Mouse (Mus musculus) v-Abl transformed pro-B cells (cell line): Measurements from ENCODE around the gene Edn3.

ENCODE experiments used
- in situ Hi-C, 2 experiments: fragments of 400-800 bp; cut with MboI; formaldehyde crosslinking; loops; one replicate each; pipeline ENCODE4 v1.15.1; 2025; ENCODE audit not compliant: unreplicated experiment in 2 of 2

Edn3 gene

DNA sequence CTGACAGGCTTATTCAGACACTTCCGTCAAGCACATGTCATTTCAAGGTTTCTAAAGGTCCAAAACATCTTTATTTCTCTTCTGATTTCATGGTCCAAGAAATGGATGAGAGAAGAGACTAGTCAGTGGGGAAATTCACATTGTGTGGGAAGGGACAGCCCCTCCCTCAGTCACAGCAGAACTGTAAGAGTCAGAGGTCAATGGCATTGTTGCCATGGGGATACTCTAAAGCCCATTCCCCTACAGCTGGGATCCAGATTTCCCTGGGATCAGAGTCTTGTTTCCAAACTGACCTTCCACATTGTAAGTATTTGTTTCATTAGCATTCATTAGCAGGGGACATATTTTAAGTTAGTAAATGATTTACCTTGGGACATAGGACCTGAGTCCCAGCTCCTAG lies 32.8 kb downstream of the Edn3 start:
- in situ Hi-C loops: no loop called here

DNA sequence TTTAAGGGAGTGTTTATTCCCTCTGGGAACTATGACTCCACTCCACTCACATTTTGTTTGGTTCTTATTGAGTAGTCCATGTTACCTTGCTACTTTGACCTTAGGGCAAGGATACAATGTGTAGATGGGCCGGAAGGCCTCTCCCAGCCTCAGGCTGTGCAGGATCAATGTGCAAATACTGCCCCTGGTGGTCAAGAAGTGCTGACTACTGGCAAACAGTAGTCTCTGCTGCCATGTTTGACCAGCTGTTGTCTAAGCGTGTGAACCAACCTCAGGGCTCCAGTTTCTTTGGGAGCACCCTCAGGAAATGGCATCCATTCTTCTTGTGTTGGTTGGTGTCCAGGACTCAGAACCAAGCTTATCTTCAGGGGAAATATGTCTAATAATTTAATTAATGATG lies 36.6 kb downstream of the Edn3 start:
- in situ Hi-C loops: no loop called here

DNA sequence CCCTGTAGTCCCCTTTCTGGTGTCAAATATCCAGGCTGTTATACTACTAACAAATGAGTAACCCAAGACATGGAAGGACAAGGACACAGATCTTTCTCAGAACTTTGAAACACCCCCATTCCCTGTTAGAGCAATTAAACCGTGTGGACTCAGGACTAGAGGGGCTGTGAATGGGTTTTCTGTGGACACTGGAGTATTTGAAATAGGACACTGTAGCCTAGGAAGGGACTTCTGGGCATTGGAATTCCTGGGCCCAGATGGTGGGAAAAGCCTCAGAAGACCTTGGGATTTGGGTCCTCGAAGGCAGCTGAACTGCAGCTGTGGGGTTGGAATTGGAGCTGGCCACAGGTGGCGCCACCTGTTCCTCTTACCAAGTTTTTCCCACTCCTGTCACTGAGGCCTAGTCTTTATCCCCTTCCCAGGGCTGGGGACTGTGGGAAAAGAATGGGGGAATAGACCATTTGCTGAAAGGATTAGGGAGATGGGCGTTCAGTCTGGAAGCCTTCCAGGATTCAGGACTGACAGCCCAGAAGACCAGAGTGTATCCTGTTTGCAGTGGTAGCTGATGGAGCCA lies 37.2 kb downstream of the Edn3 start:
- in situ Hi-C loops: no loop called here

DNA sequence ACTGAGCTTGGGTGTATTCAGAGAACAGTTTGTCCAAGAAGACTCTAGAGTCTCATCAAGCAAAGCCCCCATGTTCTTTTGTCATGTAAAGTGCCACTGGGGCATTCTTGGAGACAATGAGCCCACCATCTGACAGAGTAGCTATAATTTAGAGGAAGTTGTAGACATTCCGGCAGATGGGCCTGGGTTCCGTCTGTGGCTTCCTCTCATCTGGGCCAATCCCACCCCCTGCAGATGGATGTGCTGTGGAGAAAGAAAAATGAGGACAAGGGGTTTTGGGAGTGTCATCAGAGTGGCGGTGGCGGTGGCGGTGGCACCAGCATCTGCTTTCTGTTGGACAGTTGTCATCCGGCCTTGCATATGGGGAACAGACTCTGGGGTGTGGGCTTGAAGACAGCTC lies 42.0 kb downstream of the Edn3 start:
- in situ Hi-C loops: no loop called here

DNA sequence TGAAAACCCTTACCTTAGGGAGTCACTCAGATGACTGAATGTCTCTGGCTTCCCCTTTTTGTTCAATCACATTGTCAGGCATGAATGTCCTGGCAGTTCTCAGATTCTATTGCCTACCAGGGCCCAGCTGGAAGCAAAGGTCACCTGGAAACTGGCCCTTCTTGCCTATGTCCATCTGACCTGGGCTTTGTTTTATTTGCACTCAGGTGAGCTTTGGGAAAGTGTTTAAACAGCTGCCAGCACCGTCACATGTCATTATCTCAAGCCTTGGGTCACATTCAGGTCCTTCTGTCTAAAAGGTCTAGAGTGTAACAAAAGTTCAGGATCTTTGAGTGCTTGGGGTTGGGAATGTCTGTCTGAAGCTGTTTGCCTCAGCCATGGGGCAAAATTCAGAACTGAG lies 43.2 kb downstream of the Edn3 start:
- in situ Hi-C loops: no loop called here

DNA sequence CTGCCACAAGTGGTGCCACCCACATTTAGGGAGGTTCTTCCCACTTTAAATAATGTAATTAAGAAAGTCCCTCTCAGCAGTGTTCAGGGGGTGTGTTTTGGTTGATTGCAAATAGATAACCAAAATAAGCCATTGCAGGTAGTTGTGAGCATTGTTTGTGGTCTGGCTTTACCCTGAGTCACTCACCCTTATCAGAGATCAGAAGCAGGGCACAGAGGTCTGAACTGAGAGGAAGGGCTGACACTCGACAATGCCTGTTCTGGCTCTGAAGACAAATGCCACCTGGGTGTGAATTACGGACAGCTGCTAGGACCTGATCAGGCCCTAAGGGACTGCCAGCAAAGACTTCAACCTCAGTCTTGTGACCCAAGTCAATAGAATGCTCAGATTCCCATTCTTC lies 47.5 kb downstream of the Edn3 start:
- in situ Hi-C loops: no loop called here

DNA sequence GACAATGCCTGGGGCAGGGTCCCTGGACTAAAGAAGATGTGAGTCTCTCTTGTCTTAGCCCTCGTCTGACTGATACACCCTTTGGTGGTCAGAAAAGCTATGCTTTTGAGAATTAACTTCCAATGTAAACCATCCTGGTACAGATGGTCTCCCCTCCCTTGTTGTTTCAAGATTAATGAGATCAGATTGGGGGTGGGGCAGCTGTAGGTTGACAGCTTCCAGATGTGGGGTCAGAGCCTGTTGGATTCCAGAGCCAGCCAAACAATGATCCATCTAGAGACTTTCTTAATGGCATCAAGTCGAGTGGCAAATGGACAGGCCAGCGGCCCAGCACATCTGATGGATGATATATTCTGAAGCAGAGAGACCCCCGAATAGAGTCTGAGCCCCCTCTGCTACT lies 48.9 kb downstream of the Edn3 start:
- in situ Hi-C loops: no loop called here

DNA sequence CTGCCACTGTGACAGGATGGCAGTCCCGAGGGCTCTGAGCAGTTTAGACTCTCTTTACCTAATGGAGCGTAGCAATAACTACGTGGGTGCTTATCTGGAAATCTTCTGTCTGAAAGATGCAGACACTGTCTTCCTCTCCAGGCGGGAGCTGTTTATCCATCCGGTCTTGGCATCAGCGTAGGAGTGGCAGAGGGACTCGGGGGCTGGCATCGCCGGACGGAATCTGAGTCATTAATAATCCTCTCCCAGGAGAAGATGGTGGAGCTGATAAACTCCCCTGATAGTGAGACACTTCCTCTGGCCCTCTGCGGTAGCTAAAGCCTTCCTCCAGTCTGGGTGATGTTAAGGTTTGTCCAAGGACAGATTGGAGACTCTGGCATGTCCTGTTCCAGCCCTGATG lies 52.9 kb downstream of the Edn3 start:
- in situ Hi-C loops: no loop called here

DNA sequence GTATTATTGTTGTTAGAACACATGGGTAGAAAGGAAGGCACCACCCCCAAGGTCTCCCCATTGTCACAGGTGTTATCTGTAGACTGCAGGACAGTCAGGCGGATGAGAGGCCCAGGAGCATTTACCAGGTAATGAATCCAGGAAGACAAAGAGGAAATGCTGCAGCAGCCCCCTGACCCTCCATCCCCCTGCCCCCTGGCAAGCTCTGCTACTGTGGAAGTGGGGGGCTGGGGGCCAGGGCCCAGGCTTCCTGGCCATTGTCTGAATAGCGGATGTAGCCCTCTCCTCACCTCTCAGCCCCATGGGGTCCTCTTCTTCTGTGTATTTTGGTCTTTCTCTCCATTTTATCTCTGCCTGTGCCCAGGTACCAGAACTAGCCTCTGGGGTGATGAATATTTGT lies 55.7 kb downstream of the Edn3 start:
- in situ Hi-C loops: no loop called here

DNA sequence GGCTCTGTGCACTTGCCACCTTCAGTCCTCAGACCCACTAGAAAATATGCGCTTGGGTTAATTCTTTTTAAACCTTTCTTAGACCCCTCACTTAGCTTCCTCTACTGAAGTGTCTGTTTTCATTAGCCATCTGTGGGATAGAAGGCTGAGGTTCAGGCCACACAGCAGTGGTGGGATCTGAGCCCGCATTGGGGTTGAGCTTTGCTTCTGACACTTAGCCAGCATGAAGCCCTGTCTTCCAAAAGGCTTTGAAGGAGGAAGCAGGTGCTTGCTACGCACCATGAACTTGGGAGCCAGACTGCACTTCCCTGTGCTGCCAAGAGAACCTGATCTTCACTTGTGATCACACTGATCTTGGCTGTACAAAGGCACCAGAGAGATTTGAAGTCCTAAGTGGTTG lies 59.9 kb downstream of the Edn3 start:
- in situ Hi-C loops: no loop called here

DNA sequence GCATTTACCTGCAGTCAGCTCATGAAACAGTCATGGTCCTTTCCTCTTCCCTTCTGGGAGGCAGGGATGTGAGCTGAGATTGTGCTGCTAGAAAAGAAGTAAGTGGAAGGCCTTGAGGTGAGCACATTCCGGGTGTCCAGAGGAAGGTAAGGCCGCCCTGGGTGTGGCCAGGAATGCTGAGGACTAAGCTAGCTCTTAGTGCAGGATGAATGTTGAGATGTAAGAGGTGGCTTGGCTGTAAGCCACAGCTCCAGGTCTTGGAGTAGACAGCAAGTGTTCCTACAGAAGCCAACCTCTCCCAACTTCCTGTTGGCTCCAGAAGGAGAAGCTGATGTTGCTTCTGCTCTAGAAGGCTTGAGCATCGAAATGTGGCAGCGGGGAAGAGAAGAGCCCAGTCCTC lies 67.4 kb downstream of the Edn3 start:
- in situ Hi-C loops: no loop called here

DNA sequence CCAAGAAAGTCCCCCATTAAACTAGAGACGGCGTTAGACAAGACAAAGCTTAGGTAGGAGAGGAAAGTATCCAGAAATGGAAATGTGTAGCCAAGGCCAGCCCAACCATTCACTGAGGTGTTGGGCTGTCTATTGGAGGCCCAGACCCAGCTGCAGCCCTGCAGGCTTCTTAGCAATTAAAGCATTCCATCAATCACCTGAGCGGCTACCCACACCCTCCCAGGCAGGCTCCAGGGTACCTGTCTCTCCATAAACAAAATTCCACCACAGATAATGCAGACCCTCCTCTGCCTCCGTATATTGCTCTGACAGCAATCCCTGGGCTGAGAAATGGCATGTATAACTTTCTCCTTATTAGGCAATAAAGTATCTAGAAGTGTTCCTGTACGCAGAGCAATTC lies 73.2 kb downstream of the Edn3 start:
- in situ Hi-C loops: no loop called here
